Mouse (Mus musculus) WW6 (cell line): Measurements from ENCODE around the gene Vmn1r180.
"Not testable (repeated sequence)": the region's sequence is repeated elsewhere in the genome, so short reads cannot be mapped to it uniquely, and the experiment has no call there.

Source experiments
- DNase-seq: peaks from one replicate; pipeline ENCODE4 v3.0.0-alpha.2; 2013; ENCODE audit warnings: low read depth, low spot score

Vmn1r180 gene

DNA sequence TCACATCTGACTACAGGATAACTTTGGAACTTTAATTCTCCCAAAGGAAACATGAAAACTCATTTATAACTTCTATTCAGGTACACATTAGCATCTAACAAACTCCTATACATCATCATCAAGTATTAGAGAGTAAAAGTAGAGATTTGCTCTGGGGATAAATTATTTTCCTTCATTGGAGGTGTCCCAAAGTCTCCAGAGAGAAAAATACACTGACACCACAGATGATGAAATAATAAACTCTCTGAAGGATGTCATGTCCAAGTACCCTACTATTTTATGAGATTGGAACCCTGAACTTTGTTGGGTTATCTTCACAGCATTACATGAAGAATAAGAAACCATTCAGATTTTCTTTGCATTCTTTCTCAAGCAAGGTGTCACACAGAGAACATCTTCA, at the start of gene Vmn1r180:
Gene Vmn1r180, plus strand, starts transcription at position 301 of the 400 bp plus-strand sequence.
- no peak for DNase-seq

DNA sequence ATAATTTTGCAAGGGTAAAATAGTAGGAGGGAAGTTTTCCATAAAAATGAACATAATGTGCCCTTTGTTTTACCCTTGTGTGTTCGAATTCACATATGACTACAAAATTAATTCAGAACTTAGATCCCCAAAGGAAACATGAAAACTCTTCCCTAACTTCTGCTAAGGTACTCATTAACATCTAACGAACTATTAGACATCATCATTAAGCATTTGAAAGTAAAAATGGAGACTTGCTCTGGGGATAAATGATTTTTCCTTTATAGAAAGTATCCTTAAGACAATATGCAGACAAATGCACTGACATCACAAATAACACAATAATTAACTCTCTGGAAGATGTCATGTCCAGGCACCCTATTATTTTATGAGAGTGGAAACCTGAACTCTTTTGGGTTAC, 23.8 kb upstream of the Vmn1r180 start, which contains the start of gene Vmn1r179:
Gene Vmn1r179, plus strand, starts transcription at position 301 of the 400 bp plus-strand sequence.
- no peak for DNase-seq

DNA sequence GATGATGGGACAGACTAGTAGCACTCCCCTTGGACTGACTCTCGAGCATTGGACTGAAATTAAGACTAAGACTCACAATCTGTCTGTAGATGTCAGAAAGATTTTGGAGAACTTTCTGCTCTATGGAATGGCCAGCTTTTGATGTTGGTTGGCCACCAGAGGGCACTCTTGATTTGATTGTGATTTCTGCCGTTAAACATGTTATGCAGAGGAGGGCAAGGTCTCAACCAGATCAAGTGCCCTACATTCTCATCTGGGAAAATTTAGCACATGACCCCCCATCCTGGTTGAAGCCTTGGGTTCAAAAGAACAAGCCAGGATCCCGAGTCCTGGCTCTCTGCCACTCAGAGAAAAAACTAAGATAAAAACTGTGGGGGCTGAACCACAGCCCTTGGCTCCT, 17.6 kb downstream of the Vmn1r180 start:
- DNase-seq = not testable (repeated sequence)

DNA sequence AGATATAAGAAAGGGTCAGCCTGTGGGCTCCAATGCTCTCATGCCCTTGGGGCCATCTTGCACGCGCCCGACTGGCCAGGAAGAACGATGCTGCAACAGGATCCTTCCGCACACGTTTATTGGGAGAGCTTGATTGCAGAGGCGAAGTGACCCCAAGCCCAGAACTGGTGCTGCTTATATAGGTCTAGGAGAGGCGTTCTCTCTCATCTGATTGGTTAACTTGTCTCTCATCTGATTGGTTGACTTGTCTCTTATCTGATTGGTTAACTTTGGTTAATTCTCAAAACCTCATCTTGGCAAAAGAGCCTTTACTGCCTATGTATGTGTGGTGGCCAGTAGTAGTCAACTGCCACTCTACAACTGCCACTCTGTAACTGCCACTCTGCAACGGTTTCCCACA, 23.9 kb downstream of the Vmn1r180 start, which contains the start of gene Vmn1r181:
Gene Vmn1r181, plus strand, starts transcription at position 301 of the 400 bp plus-strand sequence.
- DNase-seq = not testable (repeated sequence)

DNA sequence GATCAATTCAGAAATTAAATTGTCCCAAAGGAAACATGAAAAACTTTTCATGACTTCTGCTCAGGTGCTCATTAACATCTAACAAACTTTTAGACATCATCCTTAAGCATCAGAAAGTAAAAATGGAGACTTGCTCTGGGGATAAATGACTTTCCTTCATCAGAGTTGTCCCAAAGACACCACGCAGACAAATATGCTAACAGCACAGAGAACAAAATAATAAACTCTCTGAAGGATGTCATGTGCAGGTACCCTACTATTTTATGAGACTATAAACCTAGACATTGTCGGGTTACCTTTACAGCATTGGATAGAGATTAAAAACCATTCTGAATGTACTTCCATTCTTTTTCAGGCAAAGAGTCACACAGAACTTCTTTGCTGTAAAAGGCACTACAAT, 51.0 kb downstream of the Vmn1r180 start, which contains the start of gene V1rd19:
Gene V1rd19, plus strand, starts transcription at position 301 of the 400 bp plus-strand sequence.
- no peak for DNase-seq
